Mouse (Mus musculus) megakaryocyte, embryonic 14.5 days (primary cell): ENCODE measurements around the gene Tmem220. TPM values are rescaled to one million over a fixed set of nuclear protein-coding genes. Genes with fewer than 3 reads are reported as not detected.

Experiments
- H3K27me3 ChIP-seq: replicated peaks from 2 replicates; pipeline ENCODE3; 2012; ENCODE audit warnings: inconsistent platforms
- H3K36me3 ChIP-seq: replicated peaks from 2 replicates; pipeline ENCODE3; 2012; ENCODE audit warnings: low read length, inconsistent platforms, mixed read lengths
- H3K4me1 ChIP-seq: 2 replicates; pipeline ENCODE4 v1.6.1; 2012; ENCODE audit warnings: inconsistent platforms
- H3K4me3 ChIP-seq: replicated peaks from 2 replicates; pipeline ENCODE3; 2012; ENCODE audit warnings: moderate library complexity, mild to moderate bottlenecking, inconsistent platforms
- H3K9me3 ChIP-seq: 2 replicates; pipeline ENCODE4 v1.6.1; 2012; ENCODE audit warnings: inconsistent platforms
- FLI1 ChIP-seq: IDR thresholded peaks from 2 replicates; pipeline ENCODE4 v1.6.1; 2012; ENCODE audit warnings: low read length, inconsistent platforms, mixed read lengths
- GATA1 ChIP-seq: IDR thresholded peaks from 3 replicates; pipeline ENCODE4 v1.6.1; 2012; ENCODE audit warnings: mixed read lengths, low read length, inconsistent platforms, borderline replicate concordance
- polyA plus RNA-seq: library from polyadenylated mRNA; stranded (reverse); fragments of >175 nt; gene quantifications from 2 replicates; pipeline ENCODE4 v1.2.3, GENCODE M21; 2012; ENCODE audit warnings: low replicate concordance; ENCODE audit not compliant: insufficient read depth

The Tmem220 gene
- polyA plus RNA-seq = 1.8 TPM in 1 of 2 replicates, not detected in the other

GRCm38 (mm10) chr11:67024867-67025477, at the start of gene Tmem220:
Tmem220 (plus strand) TSS chr11:67025154.
- no peaks in the 10 kb centered on the region for H3K36me3 ChIP-seq
- no peaks in the 10 kb centered on the region for H3K9me3 ChIP-seq
- TF ChIP-seq GATA1 (no peak), FLI1 (no peak)
- peak within 1 kb of the TSS; percentile 94 for H3K4me3 ChIP-seq
- peaks cover 20% of the 10 kb centered on the region for H3K27me3 ChIP-seq
- peaks cover 25% of the 10 kb centered on the region for H3K4me1 ChIP-seq

- no peak for TF ChIP-seq GATA1
- no peak for TF ChIP-seq FLI1
Measured at GRCm38 (mm10) chr11:66975606-66976330, 49.2 kb upstream of the Tmem220 start.

DNA sequence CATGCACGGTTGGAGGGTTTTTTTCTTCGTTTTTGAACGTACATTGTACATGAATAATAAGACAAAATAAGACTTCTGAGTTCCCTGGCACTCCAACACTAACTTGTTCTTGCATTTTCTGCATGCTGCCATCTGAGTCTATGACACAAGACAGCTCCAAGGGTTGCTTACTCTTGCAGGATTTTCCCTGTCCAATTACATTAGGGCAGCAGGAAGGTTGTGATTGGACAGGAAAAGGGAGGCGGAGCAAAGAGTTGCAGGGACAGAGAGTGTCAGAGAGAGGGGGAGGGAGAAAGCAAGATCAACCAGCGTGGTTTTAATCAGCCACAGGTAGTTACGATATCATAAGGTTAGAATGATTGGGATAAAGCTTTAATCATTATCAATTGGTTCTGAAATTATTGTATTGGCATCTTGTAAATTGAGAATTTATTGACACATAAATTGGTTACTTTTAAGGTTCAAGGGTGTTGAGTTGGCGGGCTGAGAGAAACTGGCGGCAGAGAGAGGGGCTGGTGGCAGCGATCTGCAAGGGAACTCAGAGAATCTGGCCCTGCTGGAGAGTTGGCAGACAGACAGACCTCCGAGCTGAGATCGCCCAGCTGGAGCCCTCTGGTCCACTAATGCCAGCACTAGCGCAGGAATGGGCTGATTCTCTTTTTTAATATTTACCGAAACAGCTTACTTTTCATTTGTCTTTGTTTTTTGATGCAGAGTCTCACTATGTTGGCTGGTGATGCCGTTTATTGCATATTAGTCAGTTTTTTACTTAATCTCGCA, 43.4 kb upstream of the Tmem220 start:
- TF ChIP-seq FLI1 = no peak
- TF ChIP-seq GATA1 = no peak
- Histone ChIP-seq H3K27me3 (peaks cover 35% of the 10 kb centered on the region), H3K4me1 (peaks cover 23% of the 10 kb centered on the region), H3K9me3 (no peaks in the 10 kb centered on the region), H3K36me3 (no peaks in the 10 kb centered on the region), H3K4me3 (no peak overlapping the region)

More at GRCm38 (mm10) chr11:66975606-66976330, 49.2 kb upstream of the Tmem220 start:
- Histone ChIP-seq H3K9me3 (peaks cover 7% of the 10 kb centered on the region; the same call in 1 of the 2 replicates), H3K36me3 (no peaks in the 10 kb centered on the region), H3K4me3 (no peak overlapping the region), H3K27me3 (peaks cover 9% of the 10 kb centered on the region), H3K4me1 (no peaks in the 10 kb centered on the region)

GRCm38 (mm10) chr11:66982794-66983193, 42.2 kb upstream of the Tmem220 start:
- Histone ChIP-seq H3K4me1 (peaks cover 28% of the 10 kb centered on the region), H3K4me3 (peak overlapping the region; percentile 57), H3K9me3 (no peaks in the 10 kb centered on the region), H3K27me3 (peaks cover 39% of the 10 kb centered on the region), H3K36me3 (no peaks in the 10 kb centered on the region)
- TF ChIP-seq FLI1 (no peak), GATA1 (no peak)

DNA sequence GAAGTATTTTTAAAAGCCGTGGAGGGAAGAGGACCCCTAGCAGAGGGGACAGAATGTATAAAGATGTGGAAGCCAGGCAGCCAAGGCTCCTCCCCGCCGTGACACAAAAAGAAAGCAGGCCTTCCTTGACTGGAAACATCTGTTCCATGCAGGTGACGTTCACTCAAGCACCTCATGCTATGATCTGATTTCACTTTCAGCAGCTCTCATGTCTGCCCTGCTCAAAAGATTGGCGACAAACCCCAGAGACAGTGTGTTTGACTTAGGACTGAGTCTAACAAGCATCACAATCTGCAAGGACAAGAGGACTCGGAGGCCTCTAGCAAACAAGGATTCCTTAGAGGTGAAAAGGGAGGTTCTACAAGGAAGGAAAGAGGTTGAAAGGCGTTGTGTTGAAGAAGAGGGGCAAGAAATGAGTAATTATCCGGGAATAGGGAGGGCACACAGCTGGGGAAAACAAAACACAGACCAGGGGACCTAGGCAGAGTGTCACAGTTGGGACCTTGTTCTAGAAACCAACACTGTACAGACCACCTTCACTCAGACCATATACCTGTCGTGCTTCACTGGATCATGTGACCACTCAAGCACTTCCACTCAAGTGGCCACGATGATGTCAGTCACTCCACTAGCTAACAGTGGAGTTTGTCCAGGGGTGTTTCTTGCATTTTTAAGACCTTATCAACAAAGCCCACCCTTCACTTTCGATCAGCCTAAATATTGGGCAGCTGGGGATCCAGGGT, 41.4 kb upstream of the Tmem220 start:
- no peak overlapping the region for H3K4me3 ChIP-seq
- no peaks in the 10 kb centered on the region for H3K36me3 ChIP-seq
- TF ChIP-seq FLI1 (no peak), GATA1 (no peak)
- peaks cover 36% of the 10 kb centered on the region for H3K4me1 ChIP-seq
- no peaks in the 10 kb centered on the region for H3K9me3 ChIP-seq
- H3K27me3 ChIP-seq = peaks cover 37% of the 10 kb centered on the region

DNA sequence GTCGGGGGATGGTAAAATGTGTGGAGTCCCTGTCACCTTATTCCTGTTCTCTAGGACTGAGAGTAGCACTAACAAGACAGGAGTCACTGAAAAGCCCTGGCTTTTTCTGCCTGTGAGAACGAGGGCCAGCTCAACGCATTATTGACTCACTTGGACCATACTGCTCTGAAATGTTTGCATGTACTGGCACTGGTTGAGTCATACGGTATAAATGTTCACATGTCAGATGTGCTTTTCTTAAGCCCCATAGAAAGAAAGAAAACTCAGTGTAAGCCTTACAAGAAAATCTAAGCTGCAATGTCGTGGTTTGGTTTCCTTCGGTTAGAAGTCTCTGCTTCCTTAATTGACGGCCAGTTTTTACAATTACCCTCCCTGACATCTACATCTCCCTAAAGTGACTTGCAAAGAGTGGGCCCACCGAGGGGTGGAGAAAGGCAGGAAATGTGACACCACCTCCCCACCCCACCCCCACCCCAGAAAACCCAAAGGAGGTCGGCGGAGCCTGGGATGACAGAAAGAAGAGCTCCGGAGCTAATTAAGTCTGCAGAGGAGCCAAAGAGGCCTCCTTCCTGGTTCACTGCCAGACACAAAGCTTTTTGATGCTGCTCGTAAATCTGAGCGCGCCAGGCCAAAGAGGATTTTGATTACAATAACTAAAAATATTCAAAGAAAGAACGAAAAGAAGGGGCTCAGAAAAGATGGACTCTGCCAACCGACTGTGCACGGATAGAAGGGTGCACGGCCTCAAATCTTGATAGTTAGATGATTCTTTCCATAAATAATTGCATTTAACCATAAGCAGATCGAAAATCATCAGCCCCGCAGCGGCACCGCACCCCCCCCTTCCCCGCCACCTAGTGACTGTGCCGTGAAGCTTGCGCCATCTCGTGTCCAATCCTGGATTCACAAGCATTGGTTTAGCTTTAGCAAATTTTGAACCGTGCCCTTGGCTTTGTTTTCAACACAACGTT, 40.5 kb upstream of the Tmem220 start:
- H3K9me3 ChIP-seq = no peaks in the 10 kb centered on the region
- H3K36me3 ChIP-seq = no peaks in the 10 kb centered on the region
- TF ChIP-seq GATA1 (no peak), FLI1 (no peak)
- H3K4me3 ChIP-seq = peak overlapping the region; percentile 91
- H3K27me3 ChIP-seq = peaks cover 37% of the 10 kb centered on the region
- peaks cover 37% of the 10 kb centered on the region for H3K4me1 ChIP-seq

GRCm38 (mm10) chr11:66985136-66985702, 39.7 kb upstream of the Tmem220 start:
- H3K27me3 ChIP-seq = peaks cover 33% of the 10 kb centered on the region
- peak overlapping the region; percentile 91 for H3K4me3 ChIP-seq
- H3K9me3 ChIP-seq = no peaks in the 10 kb centered on the region
- no peaks in the 10 kb centered on the region for H3K36me3 ChIP-seq
- H3K4me1 ChIP-seq = peaks cover 37% of the 10 kb centered on the region
- TF ChIP-seq FLI1 (no peak), GATA1 (no peak)

DNA sequence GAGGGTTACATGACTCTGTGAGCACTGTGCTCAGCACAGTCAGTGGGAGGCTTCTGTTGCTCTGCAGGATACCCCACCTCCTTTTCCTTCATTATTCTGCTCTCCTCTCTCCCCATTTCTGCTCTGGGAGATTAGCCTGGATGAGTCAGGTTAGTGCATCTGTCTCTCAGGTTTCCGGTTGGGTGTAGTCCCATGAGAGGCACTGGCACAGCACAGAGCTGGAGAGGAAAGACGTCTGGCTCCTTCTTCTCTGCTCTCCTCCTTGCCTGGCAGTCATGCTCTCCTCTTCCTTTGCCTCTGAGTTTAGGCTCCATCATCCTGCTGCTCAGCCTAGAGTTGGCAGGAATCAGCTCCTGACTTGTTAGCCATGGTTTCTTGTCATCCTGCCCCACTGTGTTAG, 32.8 kb upstream of the Tmem220 start:
- peaks cover 31% of the 10 kb centered on the region for H3K27me3 ChIP-seq

More for the DNA sequence above, 32.8 kb upstream of the Tmem220 start:
- no peaks in the 10 kb centered on the region for H3K9me3 ChIP-seq
- no peak overlapping the region for H3K4me3 ChIP-seq
- H3K4me1 ChIP-seq = peaks cover 14% of the 10 kb centered on the region
- TF ChIP-seq GATA1 = no peak
- TF ChIP-seq FLI1 = no peak
- H3K36me3 ChIP-seq = no peaks in the 10 kb centered on the region
